Mouse (Mus musculus): Measurements from ENCODE around the gene Luc7l3. TPM values are rescaled to one million over a fixed set of nuclear protein-coding genes. Genes with fewer than 3 reads are reported as not detected.
A peak's percentile ranks its signal among the peaks of the same experiment; 100 is the strongest.

The Luc7l3 gene
- polyA plus RNA-seq, 1 experiment from 2014 or later, result 153 TPM

DNA sequence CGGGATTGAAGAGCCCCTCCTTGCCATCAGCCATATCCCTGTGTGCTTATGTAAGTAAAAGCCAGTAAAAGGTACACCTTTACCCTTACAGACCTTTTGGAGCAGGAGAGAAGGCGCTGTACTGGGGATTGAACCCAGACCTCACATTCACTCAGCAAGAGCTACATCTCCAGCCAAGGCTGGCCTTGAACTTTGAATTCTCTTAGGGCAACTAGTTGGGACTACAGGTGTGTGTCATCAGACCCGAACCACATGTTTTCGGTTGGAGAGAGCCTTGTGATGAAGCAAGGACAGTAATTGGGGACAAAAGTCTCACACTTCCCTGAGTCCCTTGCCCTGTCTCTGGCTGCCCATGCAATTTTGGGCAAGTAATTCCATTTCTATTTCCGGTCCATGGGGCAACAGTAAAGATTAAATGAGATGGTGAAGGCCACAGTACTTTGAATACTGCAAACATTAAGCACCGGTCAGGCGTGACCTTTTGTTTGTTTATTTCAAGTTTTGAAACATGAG, 25.3 kb upstream of the Luc7l3 start:
- Histone ChIP-seq H3K27ac (no peak overlapping the region), H3K4me3 (no peak overlapping the region), H3K36me3 (no peaks in the 10 kb centered on the region), H3K4me1 (peaks cover 28% of the 10 kb centered on the region), H3K9ac (no peak overlapping the region), H3K27me3 (peaks cover 9% of the 10 kb centered on the region; the same call in 1 of the 2 replicates), H3K9me3 (replicated peaks) (no peaks in the 10 kb centered on the region), H3K4me2 (replicated peaks) (no peak overlapping the region)
- WGBS, result 84% methylated on average over 7 of the region's 7 CpGs
- no peak for ATAC-seq (ENCODE audit: low FRiP score)

DNA sequence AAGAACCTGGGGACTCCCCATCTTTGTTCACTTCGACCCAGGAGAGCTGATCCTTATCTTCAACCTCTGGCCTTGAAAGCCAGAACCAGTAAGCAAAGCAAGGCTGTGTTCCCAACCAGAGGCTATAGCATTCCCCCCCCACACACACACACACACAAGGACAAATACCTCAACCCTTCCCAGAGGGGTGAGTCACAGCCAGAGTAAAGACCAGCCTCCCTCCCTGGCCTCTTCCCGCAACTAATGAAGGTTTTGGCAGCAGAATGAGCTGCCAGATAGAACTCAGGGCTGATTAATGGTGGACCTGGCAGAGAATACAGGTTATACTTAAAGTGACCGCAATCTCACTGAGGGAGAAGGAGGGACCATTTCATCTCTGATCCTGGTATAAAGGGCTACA, 24.8 kb upstream of the Luc7l3 start:
- WGBS, result 70% methylated on average over 3 of the region's 3 CpGs
- no peaks in the 10 kb centered on the region for H3K36me3 ChIP-seq
- no peak overlapping the region for H3K4me2 ChIP-seq (replicated peaks)
- no peak overlapping the region for H3K4me3 ChIP-seq
- H3K27me3 ChIP-seq, result peaks cover 9% of the 10 kb centered on the region; the same call in 1 of the 2 replicates
- no peaks in the 10 kb centered on the region for H3K9me3 ChIP-seq (replicated peaks)
- peaks cover 33% of the 10 kb centered on the region for H3K4me1 ChIP-seq
- no peak overlapping the region for H3K9ac ChIP-seq
- no peak for ATAC-seq (ENCODE audit: low FRiP score)
- H3K27ac ChIP-seq, result no peak overlapping the region

DNA sequence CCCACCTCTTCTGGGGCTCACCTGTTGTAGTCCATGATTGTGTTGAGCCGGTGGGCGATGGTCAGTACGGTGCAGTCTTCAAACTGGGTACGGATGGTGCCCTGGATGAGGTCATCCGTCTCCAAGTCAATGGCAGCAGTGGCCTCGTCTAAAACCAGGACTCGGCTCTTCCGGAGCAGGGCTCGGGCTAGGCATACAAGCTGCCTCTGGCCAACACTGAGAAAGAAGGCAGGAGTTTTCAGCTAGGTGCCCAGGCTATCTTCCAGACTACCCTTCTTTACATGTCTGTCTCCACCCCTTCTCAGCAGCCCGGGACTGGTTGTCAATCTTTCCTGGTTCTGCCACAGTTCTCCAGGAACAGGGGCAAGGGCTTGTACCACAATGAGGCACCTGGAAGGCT, 24.1 kb upstream of the Luc7l3 start:
- Histone ChIP-seq H3K4me3 (no peak overlapping the region), H3K4me2 (replicated peaks) (no peak overlapping the region), H3K27ac (no peak overlapping the region), H3K9me3 (replicated peaks) (no peaks in the 10 kb centered on the region), H3K4me1 (peaks cover 39% of the 10 kb centered on the region), H3K9ac (no peak overlapping the region), H3K36me3 (no peaks in the 10 kb centered on the region), H3K27me3 (peaks cover 9% of the 10 kb centered on the region; the same call in 1 of the 2 replicates)
- ATAC-seq (ENCODE audit: low FRiP score), result no peak
- 87% methylated on average over 10 of the region's 10 CpGs for WGBS

DNA sequence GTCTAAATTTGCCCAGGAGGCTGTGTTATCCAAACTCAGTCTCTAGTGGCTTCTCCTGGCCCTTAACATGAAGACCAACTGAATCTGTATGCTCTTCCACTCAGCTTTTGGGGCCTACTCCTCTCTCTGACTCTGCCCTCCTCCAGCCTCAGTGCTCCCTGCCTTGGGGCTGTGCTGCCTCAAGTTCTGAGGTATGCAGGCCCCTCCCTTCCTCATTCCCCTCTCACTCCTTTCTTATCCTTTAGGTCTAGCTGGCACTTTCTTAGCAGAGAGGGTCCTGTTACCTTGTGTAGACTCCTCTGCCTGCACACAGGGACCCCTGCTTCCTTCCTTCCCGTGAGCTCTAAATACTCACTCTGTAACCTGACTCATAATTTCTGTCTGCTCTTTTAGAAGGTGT, 22.7 kb upstream of the Luc7l3 start:
- ATAC-seq (ENCODE audit: low FRiP score), result no peak
- H3K4me1 ChIP-seq, result peaks cover 45% of the 10 kb centered on the region
- H3K9ac ChIP-seq, result no peak overlapping the region

DNA sequence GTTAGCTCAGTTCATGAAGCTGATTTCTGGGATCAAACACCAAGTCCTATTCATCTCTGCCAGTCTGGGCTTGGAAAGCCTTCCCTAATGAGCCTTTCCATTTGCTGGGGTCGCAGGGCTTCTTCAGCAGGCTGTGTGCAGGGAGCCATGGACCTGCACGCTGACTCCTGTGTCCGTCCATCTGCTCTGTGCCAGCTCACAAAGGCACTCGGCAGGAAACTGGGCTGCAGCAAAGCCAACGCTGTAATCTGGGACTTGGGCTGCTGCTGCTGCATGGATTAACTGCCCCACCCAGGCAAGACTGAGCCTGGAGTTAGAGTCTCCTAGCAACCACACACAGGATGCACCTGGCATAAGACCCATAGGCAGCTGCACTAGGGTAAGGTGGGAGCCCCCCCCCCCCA, 22.2 kb upstream of the Luc7l3 start:
- no peak overlapping the region for H3K4me3 ChIP-seq
- no peak overlapping the region for H3K9ac ChIP-seq
- H3K4me1 ChIP-seq, result peaks cover 45% of the 10 kb centered on the region
- peaks cover 9% of the 10 kb centered on the region; the same call in 1 of the 2 replicates for H3K27me3 ChIP-seq
- WGBS, result 23% methylated on average over 5 of the region's 5 CpGs
- no peaks in the 10 kb centered on the region for H3K9me3 ChIP-seq (replicated peaks)
- H3K4me2 ChIP-seq (replicated peaks), result no peak overlapping the region
- peak overlapping the region; percentile 49; the same call in 1 of the 2 replicates for H3K27ac ChIP-seq
- peak; percentile 32; the same call in 1 of the 2 replicates for ATAC-seq (ENCODE audit: low FRiP score)
- H3K36me3 ChIP-seq, result peaks cover 9% of the 10 kb centered on the region

More for the DNA sequence above, 22.7 kb upstream of the Luc7l3 start:
- no peak overlapping the region for H3K4me2 ChIP-seq (replicated peaks)
- H3K27ac ChIP-seq, result no peak overlapping the region
- H3K4me3 ChIP-seq, result no peak overlapping the region
- WGBS, result 65% methylated on average over 1 of the region's 1 CpGs
- no peaks in the 10 kb centered on the region for H3K9me3 ChIP-seq (replicated peaks)
- H3K27me3 ChIP-seq, result peaks cover 9% of the 10 kb centered on the region; the same call in 1 of the 2 replicates
- H3K36me3 ChIP-seq, result peaks cover 4% of the 10 kb centered on the region

DNA sequence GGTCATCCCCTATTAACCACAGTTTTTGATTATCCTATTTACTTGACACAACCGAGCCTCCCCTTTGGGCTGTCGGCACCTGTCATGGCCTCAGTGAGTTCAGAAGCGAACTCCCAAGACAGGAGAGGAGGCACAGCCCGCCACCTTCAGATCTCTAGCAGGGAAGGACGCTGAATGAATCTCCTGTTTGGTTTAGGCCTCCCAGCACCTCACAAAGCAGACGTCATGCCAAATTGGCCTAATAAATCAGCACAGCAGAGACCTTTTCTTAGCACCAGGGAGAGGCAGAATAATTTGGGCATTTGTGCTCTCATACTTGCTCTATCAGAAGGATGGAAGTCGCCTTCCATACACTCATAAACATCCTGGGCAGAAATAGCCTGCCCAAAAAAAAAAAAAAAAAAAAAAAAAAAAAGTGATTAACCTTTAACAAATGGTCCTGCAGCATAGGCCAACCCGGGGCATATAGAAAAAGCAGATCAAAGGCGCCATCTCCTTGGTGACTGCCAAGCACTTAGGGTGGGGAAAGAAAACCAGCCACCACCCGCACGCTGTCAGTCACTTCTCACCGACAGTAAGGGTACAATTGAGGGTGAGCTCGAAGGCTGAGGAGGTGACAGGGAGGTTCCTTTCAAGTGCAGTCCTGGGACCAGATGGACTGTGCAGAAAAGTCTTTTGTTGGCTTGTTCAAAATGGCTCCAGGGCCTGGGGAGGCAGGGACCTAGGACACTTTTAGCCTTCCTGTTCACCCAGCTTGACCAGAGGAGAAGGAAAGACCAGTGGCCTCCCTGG, 20.5 kb upstream of the Luc7l3 start:
- Histone ChIP-seq H3K36me3 (peaks cover 23% of the 10 kb centered on the region), H3K27ac (no peak overlapping the region), H3K9me3 (replicated peaks) (no peaks in the 10 kb centered on the region), H3K4me3 (no peak overlapping the region), H3K27me3 (peaks cover 9% of the 10 kb centered on the region; the same call in 1 of the 2 replicates), H3K4me2 (replicated peaks) (no peak overlapping the region), H3K9ac (no peak overlapping the region), H3K4me1 (peaks cover 45% of the 10 kb centered on the region)
- 22% methylated on average over 13 of the region's 13 CpGs for WGBS
- ATAC-seq (ENCODE audit: low FRiP score), result no peak

DNA sequence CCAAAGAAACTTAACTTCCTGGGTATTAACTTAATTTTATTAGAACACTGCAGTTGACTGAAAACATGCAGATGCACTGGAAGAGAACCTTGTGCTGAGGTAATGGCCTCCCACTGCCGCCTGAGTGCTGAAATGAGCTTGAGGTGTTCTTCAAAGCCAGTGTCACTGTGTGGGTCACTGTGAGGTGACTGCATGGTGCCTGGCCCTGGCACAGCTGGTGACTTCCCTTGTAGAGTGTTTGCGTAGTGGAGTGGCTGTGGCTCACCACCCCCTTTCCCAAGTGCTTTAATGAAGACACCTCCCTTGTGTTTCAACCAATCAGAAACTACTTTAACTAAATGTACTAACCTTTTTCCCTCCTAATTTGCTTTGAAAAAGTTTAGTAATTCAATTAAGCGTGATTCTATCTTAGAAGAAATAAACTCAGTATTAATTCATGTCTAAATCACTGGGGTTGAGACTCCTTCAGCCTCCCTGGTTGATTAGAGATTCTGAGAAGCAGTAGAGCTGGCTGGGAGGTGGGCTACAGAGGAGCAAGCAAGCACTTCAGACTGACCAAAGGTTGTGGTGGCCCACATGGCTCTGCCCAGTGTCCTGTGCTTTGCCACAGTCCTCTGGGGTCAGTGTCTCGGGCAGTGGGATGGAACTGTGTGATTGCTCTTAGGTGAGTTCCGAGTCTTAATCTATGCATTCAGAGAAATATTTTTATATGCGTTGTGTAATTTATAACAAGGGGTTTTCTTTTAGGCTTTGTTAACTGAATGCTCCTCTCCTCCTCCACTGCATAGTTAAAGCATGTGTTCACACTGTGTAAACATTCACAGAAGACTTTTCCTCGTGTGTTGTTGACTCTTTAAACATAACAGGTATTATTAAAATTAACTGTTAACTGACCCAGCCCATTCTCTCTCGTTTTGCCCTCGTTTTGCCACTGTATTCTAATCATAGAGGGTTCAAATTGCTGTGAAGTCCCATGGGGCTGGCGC, 19.5 kb upstream of the Luc7l3 start:
- H3K27me3 ChIP-seq, result peaks cover 9% of the 10 kb centered on the region; the same call in 1 of the 2 replicates
- H3K27ac ChIP-seq, result no peak overlapping the region
- no peak overlapping the region for H3K9ac ChIP-seq
- no peak for ATAC-seq (ENCODE audit: low FRiP score)
- WGBS, result 58% methylated on average over 10 of the region's 10 CpGs
- H3K36me3 ChIP-seq, result peaks cover 28% of the 10 kb centered on the region
- H3K4me3 ChIP-seq, result no peak overlapping the region
- no peaks in the 10 kb centered on the region for H3K9me3 ChIP-seq (replicated peaks)
- peaks cover 45% of the 10 kb centered on the region for H3K4me1 ChIP-seq
- no peak overlapping the region for H3K4me2 ChIP-seq (replicated peaks)

DNA sequence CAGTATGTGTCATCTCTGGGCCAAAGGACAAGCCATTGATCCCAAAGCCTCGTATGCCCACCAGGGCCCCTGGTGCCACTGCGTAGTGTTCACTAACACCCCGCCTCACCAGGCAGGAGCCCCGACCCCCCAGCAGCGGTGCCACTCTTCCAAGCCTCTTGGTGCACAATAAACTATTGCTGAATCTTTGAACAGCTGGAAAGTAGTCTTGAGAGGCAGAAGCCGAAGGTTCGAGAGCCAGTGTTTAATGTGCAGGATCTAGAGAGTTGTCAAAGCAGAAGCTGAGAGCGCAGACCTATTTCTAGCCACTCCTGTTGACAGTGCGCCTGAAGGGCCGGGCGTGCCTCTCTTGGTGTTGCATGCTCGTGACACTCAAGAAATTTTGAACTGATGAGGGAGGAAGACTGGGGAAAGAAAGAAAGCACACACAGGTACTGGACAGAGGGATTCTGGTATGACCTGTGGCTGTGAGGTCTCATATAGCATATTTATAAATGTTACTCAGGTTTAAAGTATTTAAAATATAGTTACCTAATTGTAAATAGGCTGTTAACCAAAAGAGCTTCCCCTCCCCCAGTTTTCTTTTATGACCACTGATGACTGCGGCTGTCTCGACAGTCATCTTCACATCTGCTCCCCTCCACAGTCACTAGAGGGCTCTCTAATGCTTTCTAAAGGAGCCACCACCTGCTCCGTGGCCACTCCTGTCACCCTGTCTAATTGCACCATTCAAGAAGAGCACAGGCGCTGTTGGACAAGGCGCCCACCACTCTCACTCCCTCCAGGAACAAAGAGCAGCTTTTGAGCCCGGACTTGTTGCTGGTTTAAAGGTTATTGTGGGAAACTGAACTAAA, 18.2 kb upstream of the Luc7l3 start:
- WGBS, result 57% methylated on average over 18 of the region's 18 CpGs
- Histone ChIP-seq H3K9me3 (replicated peaks) (no peaks in the 10 kb centered on the region), H3K9ac (no peak overlapping the region), H3K36me3 (peaks cover 33% of the 10 kb centered on the region), H3K4me1 (peaks cover 40% of the 10 kb centered on the region), H3K4me3 (no peak overlapping the region), H3K4me2 (replicated peaks) (no peak overlapping the region), H3K27ac (no peak overlapping the region), H3K27me3 (peaks cover 5% of the 10 kb centered on the region; the same call in 1 of the 2 replicates)
- peak; percentile 76 for ATAC-seq (ENCODE audit: low FRiP score)

DNA sequence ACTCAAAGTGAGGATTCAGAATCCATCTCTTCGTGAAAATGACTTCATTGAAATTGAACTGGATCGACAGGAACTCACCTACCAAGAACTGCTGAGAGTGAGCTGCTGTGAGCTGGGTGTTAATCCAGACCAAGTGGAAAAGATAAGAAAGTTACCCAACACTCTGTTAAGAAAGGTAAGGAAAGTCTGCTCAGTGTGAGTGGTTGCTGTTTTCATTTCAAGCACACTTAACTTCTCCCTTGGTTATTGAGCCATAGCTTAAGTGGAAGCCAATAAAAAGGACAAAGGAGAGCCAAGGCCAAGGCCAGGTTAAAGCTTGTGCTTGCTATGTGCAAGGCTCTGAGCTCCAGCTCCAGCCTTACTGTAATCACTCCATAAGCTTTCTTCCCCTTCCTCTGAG, 16.6 kb upstream of the Luc7l3 start:
- H3K36me3 ChIP-seq, result peaks cover 40% of the 10 kb centered on the region
- no peak overlapping the region for H3K4me2 ChIP-seq (replicated peaks)
- 97% methylated on average over 2 of the region's 2 CpGs for WGBS
- no peaks in the 10 kb centered on the region for H3K27me3 ChIP-seq
- ATAC-seq (ENCODE audit: low FRiP score), result no peak
- no peaks in the 10 kb centered on the region for H3K9me3 ChIP-seq (replicated peaks)
- H3K4me3 ChIP-seq, result no peak overlapping the region
- no peak overlapping the region for H3K27ac ChIP-seq
- peaks cover 27% of the 10 kb centered on the region for H3K4me1 ChIP-seq
- no peak overlapping the region for H3K9ac ChIP-seq

DNA sequence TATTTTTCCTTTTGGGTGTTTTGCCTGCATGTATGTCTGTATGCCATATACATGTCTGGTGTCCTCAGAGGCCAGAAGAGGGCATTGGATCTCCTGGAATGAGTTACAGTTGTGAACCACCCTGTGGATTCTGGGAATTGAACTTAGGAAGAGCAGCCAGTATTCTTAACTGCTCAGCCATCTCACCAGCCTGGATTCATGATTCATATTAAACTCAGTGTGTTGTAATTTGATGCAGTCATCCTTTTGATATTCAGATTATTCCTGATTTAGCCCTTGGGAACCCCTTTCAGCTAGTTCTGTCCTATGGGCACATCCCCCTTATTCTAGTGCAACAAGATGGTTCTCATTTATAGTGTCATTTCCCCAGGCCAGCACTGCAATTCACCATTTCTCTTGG, 14.8 kb upstream of the Luc7l3 start:
- Histone ChIP-seq H3K4me2 (replicated peaks) (no peak overlapping the region), H3K9me3 (replicated peaks) (no peaks in the 10 kb centered on the region), H3K4me1 (peaks cover 18% of the 10 kb centered on the region), H3K27ac (no peak overlapping the region), H3K27me3 (no peaks in the 10 kb centered on the region), H3K9ac (no peak overlapping the region), H3K36me3 (peaks cover 40% of the 10 kb centered on the region), H3K4me3 (no peak overlapping the region)
- ATAC-seq (ENCODE audit: low FRiP score), result no peak

DNA sequence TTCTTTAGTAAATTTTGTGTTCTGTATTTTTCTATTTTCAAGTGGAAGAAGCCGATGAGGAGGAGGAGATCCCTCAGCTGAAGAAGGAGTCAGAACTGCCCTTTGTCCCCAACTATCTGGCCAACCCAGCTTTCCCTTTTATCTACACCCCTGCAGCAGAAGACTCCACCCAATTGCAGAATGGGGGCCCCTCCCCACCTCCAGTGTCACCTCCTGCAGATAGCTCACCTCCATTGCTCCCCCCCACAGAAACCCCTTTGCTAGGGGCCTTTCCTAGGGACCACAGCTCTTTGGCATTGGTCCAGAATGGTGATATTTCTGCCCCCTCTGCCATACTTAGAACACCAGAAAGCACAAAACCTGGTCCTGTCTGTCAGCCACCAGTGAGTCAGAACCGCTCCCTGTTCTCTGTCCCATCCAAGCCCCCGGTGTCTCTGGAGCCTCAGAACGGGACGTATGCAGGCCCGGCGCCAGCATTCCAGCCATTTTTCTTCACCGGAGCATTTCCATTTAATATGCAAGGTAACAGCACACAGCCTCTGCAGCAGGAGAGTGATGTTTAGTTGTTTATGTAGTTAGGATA, 12.7 kb upstream of the Luc7l3 start:
- H3K4me2 ChIP-seq (replicated peaks), result no peak overlapping the region
- no peak overlapping the region for H3K9ac ChIP-seq
- no peaks in the 10 kb centered on the region for H3K9me3 ChIP-seq (replicated peaks)
- peaks cover 18% of the 10 kb centered on the region for H3K4me1 ChIP-seq
- 93% methylated on average over 8 of the region's 8 CpGs for WGBS
- H3K36me3 ChIP-seq, result peaks cover 36% of the 10 kb centered on the region
- no peak for ATAC-seq (ENCODE audit: low FRiP score)
- no peak overlapping the region for H3K4me3 ChIP-seq
- H3K27me3 ChIP-seq, result no peaks in the 10 kb centered on the region
- no peak overlapping the region for H3K27ac ChIP-seq
